Mouse (Mus musculus): ENCODE results near the gene Ndufaf1. TPM values are rescaled to one million over a fixed set of nuclear protein-coding genes. Genes with fewer than 3 reads are reported as not detected.
A peak's percentile ranks its signal among the peaks of the same experiment; 100 is the strongest.

Ndufaf1 gene
- polyA plus RNA-seq, 1 experiment, result 19.5 TPM

DNA sequence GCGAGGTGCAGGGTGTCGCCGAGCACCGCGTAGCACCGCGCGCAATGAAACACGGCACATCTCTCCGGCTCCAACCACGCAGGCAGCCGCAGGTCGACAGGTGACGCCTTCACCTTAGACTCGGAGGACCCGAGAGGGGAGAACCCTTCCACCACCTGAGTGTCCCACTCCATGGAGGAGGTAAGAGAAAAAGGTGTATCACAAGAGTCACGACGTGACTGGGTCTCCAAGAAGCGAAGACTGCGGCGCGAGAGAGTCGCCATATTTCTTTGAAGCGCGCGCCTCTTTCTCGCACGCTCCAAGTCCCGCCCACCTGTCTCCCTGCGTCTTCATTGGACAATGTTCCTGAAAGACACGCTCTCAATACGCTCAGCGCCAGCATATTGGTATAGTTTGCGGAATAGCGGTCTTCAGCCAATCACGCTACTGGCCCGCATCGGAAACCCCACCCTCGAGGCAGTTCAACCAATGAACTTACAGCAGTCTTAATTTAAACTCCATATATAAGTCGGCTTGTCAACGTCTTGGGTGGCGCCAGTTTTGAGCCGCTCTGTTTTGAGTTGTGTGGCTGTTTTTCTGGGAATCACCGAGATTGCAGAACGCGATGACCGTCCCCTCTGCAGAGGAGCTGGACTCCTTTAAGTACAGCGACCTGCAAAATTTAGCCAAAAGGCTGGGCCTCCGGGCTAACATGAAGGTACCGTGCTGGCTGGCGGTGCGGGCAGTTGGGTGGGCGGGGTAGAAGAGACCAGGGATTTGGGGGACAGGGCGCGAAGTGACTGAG is 44.2 kb downstream of the Ndufaf1 start, which contains the start of the genes Nusap1 and Oip5:
Gene Nusap1, plus strand, starts transcription at position 100 of the 784 bp plus-strand sequence.
Gene Oip5, minus strand, starts transcription at position 271 of the 784 bp plus-strand sequence.
- TF ChIP-seq USF1 (IDR thresholded peaks at IDR 0.05; ENCODE audit: low read depth) (no peak), MAX (IDR thresholded peaks at IDR 0.05; ENCODE audit: low read depth) (no peak), MYOG (IDR thresholded peaks at IDR 0.05; ENCODE audit: control insufficient read depth in 1 of 3, insufficient read depth in 1 of 3, insufficient read length in 2 of 3, low read depth in 2 of 3) (no peak), TCF12 (IDR thresholded peaks at IDR 0.05; ENCODE audit: insufficient read depth, poor library complexity, severe bottlenecking) (no peak), SRF (IDR thresholded peaks at IDR 0.05; ENCODE audit: control insufficient read depth, insufficient read length, low read depth) (no peak), CEBPB (IDR thresholded peaks at IDR 0.05; ENCODE audit: insufficient read depth, poor library complexity, severe bottlenecking) (no peak), MYOD1 (IDR thresholded peaks at IDR 0.05; ENCODE audit: control insufficient read depth in 1 of 3, insufficient read length in 2 of 3, low read depth in 2 of 3) (peak in 1 of 3 experiments; percentile 28), POLR2A (IDR thresholded peaks at IDR 0.05; ENCODE audit: insufficient read length, low read depth) (peak; percentile 54), POLR2AphosphoS2 (IDR thresholded peaks at IDR 0.05; ENCODE audit: insufficient read length, low read depth) (peak; percentile 20), REST (IDR thresholded peaks at IDR 0.05; ENCODE audit: insufficient read depth, insufficient read length) (no peak), TCF3 (IDR thresholded peaks at IDR 0.05; ENCODE audit: insufficient read length, low read depth) (no peak), E2F4 (IDR thresholded peaks at IDR 0.05; ENCODE audit: insufficient read depth) (peak; percentile 89)
- Histone ChIP-seq H3ac (ENCODE audit: control insufficient read depth, insufficient read length) (peak within 1 kb of the TSS; percentile 29), H3K27me3 (ENCODE audit: control insufficient read depth, insufficient read depth, insufficient read length) (no peaks in the 10 kb centered on the region), H3K79me2 (ENCODE audit: control insufficient read depth, insufficient read depth) (peaks cover 31% of the 10 kb centered on the region), H3K4me2 (ENCODE audit: low read depth) (peak within 1 kb of the TSS; percentile 71), H3K36me3 (ENCODE audit: control insufficient read depth, insufficient read depth) (no peaks in the 10 kb centered on the region), H3K4me3 (peak within 1 kb of the TSS; percentile 89)

DNA sequence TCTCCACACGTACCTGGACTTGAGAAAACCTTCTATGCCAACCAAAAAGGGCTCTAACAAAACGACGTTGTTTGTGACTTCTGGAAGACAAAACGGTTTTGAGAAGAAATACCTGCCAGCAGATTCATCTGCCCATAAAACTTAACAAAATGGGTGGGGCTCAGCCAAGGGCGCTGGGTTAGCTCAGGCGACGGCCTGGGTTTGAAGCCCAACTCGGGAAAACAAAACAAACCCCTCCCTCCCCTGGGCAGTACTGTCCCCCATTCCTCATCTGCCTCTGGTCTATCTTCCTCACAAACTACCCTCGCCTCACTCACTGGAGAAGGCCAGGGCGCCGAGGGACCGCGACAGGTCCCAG is 44.8 kb downstream of the Ndufaf1 start:
- Histone ChIP-seq H3K36me3 (ENCODE audit: control insufficient read depth, insufficient read depth) (no peaks in the 10 kb centered on the region), H3K4me3 (peak overlapping the region; percentile 89), H3K4me2 (ENCODE audit: low read depth) (peak overlapping the region; percentile 66), H3K79me2 (ENCODE audit: control insufficient read depth, insufficient read depth) (peaks cover 31% of the 10 kb centered on the region), H3ac (ENCODE audit: control insufficient read depth, insufficient read length) (peak overlapping the region; percentile 29), H3K27me3 (ENCODE audit: control insufficient read depth, insufficient read depth, insufficient read length) (no peaks in the 10 kb centered on the region)
- TF ChIP-seq CEBPB (IDR thresholded peaks at IDR 0.05; ENCODE audit: insufficient read depth, poor library complexity, severe bottlenecking) (no peak), E2F4 (IDR thresholded peaks at IDR 0.05; ENCODE audit: insufficient read depth) (no peak), MYOD1 (IDR thresholded peaks at IDR 0.05; ENCODE audit: control insufficient read depth in 1 of 3, insufficient read length in 2 of 3, low read depth in 2 of 3) (no peak), POLR2A (IDR thresholded peaks at IDR 0.05; ENCODE audit: insufficient read length, low read depth) (no peak), TCF3 (IDR thresholded peaks at IDR 0.05; ENCODE audit: insufficient read length, low read depth) (no peak), SRF (IDR thresholded peaks at IDR 0.05; ENCODE audit: control insufficient read depth, insufficient read length, low read depth) (no peak), MYOG (IDR thresholded peaks at IDR 0.05; ENCODE audit: control insufficient read depth in 1 of 3, insufficient read depth in 1 of 3, insufficient read length in 2 of 3, low read depth in 2 of 3) (no peak), USF1 (IDR thresholded peaks at IDR 0.05; ENCODE audit: low read depth) (no peak), MAX (IDR thresholded peaks at IDR 0.05; ENCODE audit: low read depth) (no peak), TCF12 (IDR thresholded peaks at IDR 0.05; ENCODE audit: insufficient read depth, poor library complexity, severe bottlenecking) (no peak), REST (IDR thresholded peaks at IDR 0.05; ENCODE audit: insufficient read depth, insufficient read length) (no peak), POLR2AphosphoS2 (IDR thresholded peaks at IDR 0.05; ENCODE audit: insufficient read length, low read depth) (no peak)

DNA sequence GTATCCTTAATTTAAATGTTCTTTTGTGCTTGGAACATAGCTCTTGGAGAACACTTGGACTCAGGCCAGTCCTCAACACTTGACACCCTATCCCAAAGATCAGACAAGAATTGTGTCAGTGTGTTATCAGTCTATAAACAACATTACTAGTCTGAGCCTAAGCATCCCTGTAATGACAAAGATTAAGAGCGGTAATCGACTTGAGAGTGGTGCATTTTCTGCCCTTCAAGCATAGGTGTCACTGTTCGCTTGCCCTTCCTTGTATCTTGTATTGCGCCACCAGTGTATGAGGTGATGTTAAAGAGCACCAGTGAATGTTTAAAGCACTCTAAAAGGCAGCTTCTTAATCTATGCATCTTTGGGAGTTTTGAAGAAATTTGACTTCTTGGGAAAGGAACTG is 55.6 kb downstream of the Ndufaf1 start:
- no peak overlapping the region for H3K4me2 ChIP-seq (ENCODE audit: low read depth)
- no peaks in the 10 kb centered on the region for H3K79me2 ChIP-seq (ENCODE audit: control insufficient read depth, insufficient read depth)
- no peak overlapping the region for H3K4me3 ChIP-seq
- no peak overlapping the region for H3ac ChIP-seq (ENCODE audit: control insufficient read depth, insufficient read length)
- TF ChIP-seq CEBPB (IDR thresholded peaks at IDR 0.05; ENCODE audit: insufficient read depth, poor library complexity, severe bottlenecking), result no peak
- H3K36me3 ChIP-seq (ENCODE audit: control insufficient read depth, insufficient read depth), result peaks cover 40% of the 10 kb centered on the region
- no peaks in the 10 kb centered on the region for H3K27me3 ChIP-seq (ENCODE audit: control insufficient read depth, insufficient read depth, insufficient read length)

Other genes starting within 250 kb of the Ndufaf1 start
- gene Ino80, start 185.1 kb downstream of the Ndufaf1 start, polyA plus RNA-seq (2012; fragmentation: generic; extraction: Trizol), result 7.3 TPM
- gene Exd1, start 115.2 kb downstream of the Ndufaf1 start, polyA plus RNA-seq (2012; fragmentation: generic; extraction: Trizol), result 0.23 TPM
- 67.9 TPM for gene Chp1, start 115.1 kb downstream of the Ndufaf1 start, polyA plus RNA-seq (2012; fragmentation: generic; extraction: Trizol)
- gene Nusap1, start 44.5 kb downstream of the Ndufaf1 start, polyA plus RNA-seq (2012; fragmentation: generic; extraction: Trizol), result 4.4 TPM
- gene Oip5, start 44.4 kb downstream of the Ndufaf1 start, polyA plus RNA-seq (2012; fragmentation: generic; extraction: Trizol), result 3.7 TPM
- 7.2 TPM for gene Rtf1, start 12.2 kb upstream of the Ndufaf1 start, polyA plus RNA-seq (2012; fragmentation: generic; extraction: Trizol)
- gene Itpka, start 79.5 kb upstream of the Ndufaf1 start, polyA plus RNA-seq (2012; fragmentation: generic; extraction: Trizol), result 0.14 TPM
- gene Ltk, start 97.6 kb upstream of the Ndufaf1 start, polyA plus RNA-seq (2012; fragmentation: generic; extraction: Trizol), result not detected
- gene Rpap1, start 124.7 kb upstream of the Ndufaf1 start, polyA plus RNA-seq (2012; fragmentation: generic; extraction: Trizol), result 13.7 TPM
- 6.0 TPM for gene Tyro3, start 134.9 kb upstream of the Ndufaf1 start, polyA plus RNA-seq (2012; fragmentation: generic; extraction: Trizol)
- gene Mga, start 234.4 kb upstream of the Ndufaf1 start, polyA plus RNA-seq (2012; fragmentation: generic; extraction: Trizol), result 3.4 TPM